Mouse (Mus musculus): ENCODE measurements around the gene Sirt7. TPM values are rescaled to one million over a fixed set of nuclear protein-coding genes. Genes with fewer than 3 reads are reported as not detected.
"Not testable (repeated sequence)": the region's sequence is repeated elsewhere in the genome, so short reads cannot be mapped to it uniquely, and the experiment has no call there.

The Sirt7 gene
- polyA plus RNA-seq, 1 experiment from 2014 or later: 27.2 TPM

DNA sequence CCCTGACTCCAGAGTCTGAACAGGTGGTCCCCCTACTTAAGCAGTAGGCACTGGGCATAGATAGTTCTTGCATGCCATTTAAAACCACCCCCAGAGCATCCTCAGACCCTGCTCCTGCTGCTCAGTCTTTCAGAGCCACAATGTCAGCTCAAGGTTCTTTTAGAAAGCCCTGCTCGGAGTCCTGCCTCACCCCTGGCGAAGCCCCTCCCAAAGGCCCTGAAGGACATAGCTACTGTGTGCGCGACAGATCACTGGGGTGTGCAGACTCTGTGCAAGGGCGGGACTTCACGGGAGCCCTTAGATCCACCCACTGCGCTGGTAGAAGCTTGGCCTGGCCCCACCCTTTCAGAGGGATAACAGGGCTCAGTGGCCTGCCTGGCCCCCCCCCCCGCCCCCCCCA, 15.8 kb downstream of the Sirt7 start:
- Histone ChIP-seq H3K27ac (no peak overlapping the region), H3K4me1 (peaks cover 21% of the 10 kb centered on the region), H3K27me3 (ENCODE audit: low read depth, poor library complexity, severe bottlenecking) (peaks cover 36% of the 10 kb centered on the region), H3K36me3 (peaks cover 86% of the 10 kb centered on the region), H3K4me3 (0 out of 2 replicates have a peak overlapping the region, but pooled peaks have one; percentile 43), H3K9me3 (replicated peaks) (no peaks in the 10 kb centered on the region)
- WGBS: 44% methylated on average over 8 of the region's 8 CpGs
- no peak for DNase-seq (ENCODE audit: low spot score)

DNA sequence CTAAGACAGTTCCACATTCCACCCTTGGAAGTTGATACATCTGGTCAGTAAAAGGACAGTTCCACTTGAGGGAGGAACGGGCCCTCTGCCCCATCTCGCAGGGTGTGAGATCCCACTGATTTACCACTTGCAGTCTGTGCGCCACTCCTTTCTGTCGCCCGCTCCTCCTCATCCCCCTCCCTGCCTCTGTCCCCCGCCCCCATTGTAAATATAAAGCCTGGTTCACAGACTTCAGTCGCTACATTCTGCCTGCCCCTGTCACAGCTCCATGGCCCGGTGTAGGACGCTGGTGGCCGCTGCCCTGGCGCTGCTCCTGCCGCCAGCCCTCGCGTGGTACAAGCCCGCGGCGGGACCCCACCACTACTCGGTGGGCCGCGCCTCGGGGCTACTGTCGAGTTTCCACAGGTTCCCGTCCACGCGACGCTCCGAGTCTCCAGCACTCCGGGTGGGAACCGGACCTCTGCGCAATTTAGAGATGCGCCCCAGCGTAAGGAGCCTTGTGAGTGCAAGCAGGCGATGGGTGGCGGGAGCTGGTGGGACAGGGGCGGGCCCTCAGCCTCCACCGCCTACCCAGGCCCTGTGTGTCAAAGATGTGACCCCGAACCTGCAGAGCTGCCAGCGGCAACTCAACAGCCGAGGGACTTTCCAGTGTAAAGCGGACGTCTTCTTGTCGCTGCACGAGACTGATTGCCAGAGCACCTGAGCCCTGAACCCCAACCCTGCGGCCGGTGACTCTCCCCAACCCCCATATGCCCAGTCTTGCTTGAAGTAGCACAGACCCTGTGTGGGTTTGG, 16.6 kb downstream of the Sirt7 start, which contains the start of gene Npb:
Gene Npb (plus strand): TSS at position 237 of the 794 bp plus-strand sequence.
- Histone ChIP-seq H3K36me3 (peaks cover 86% of the 10 kb centered on the region), H3K27me3 (ENCODE audit: low read depth, poor library complexity, severe bottlenecking) (peaks cover 36% of the 10 kb centered on the region), H3K4me1 (peaks cover 21% of the 10 kb centered on the region), H3K27ac (peak within 1 kb of the TSS; percentile 66; the same call in 1 of the 2 replicates), H3K9me3 (replicated peaks) (no peaks in the 10 kb centered on the region), H3K4me3 (peak within 1 kb of the TSS; percentile 43)
- DNase-seq (ENCODE audit: low spot score): no peak
- WGBS: 3% methylated on average over 45 of the region's 45 CpGs

DNA sequence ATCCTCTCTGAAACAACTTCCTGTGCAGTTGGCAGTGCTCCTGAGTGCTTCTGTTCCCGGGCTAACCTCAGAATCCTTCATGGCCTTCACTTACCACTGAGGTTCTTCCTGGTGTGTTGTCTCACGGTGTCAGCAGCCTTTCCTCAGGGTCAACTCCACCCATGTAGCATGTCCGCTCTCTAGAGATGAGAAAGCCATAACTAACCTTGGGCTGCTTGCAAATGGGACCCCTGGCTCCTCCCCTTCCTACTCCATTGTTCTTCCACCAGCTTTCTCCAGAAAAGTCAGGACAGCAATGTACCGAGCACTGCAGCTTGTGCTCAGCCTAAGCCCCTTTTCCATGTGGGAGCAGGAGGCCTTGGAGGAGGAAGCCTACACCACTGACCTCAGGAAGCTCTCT, 18.3 kb downstream of the Sirt7 start:
- Histone ChIP-seq H3K9me3 (replicated peaks) (no peaks in the 10 kb centered on the region), H3K4me1 (peaks cover 21% of the 10 kb centered on the region), H3K27me3 (ENCODE audit: low read depth, poor library complexity, severe bottlenecking) (peaks cover 36% of the 10 kb centered on the region), H3K36me3 (peaks cover 86% of the 10 kb centered on the region), H3K4me3 (no peak overlapping the region), H3K27ac (no peak overlapping the region)
- WGBS: 79% methylated on average over 4 of the region's 4 CpGs
- no peak for DNase-seq (ENCODE audit: low spot score)

DNA sequence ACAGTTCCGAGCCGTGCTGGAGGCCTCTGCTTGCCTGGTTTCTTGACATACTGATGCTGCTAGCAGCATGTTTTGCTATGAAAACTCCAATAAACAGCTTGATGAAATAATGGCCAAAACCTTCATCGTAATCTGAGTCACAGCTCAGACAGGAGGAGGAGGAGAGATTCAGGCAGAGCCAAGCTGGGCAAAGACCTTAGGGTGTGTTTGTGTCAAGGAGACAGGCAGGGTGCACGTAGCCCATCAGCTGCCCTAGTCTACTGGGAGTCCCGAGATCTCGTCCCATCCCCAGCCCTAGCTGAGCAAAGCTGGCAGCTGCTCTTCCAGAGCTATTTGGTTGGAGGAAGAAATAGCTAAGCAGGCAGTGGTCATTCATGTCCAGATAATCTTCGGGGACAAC, 19.4 kb downstream of the Sirt7 start:
- H3K27me3 ChIP-seq (ENCODE audit: low read depth, poor library complexity, severe bottlenecking): peaks cover 36% of the 10 kb centered on the region
- DNase-seq (ENCODE audit: low spot score): no peak
- H3K36me3 ChIP-seq: peaks cover 83% of the 10 kb centered on the region
- no peak overlapping the region for H3K27ac ChIP-seq
- H3K9me3 ChIP-seq (replicated peaks): no peaks in the 10 kb centered on the region
- no peak overlapping the region for H3K4me3 ChIP-seq
- 95% methylated on average over 7 of the region's 7 CpGs for WGBS
- H3K4me1 ChIP-seq: peaks cover 21% of the 10 kb centered on the region

DNA sequence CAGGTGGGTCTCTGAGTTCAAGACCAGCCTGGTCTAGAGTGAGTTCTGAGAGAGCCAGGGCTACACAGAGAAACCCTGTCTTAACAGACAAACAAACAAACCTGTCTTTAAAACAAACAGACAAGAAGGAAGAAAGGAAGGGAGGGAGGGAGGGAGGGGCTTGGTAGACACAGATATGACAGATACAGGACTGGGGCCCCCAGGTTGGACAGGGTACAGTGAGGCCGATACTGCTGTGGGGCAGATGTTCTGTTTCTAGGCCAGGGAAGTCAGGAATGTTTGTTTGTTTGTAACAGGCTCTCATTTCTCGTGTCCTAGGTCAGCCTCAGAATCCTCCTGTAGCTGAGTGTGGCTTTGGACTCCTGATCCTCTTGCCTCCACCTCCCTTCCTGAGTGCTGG, 21.5 kb downstream of the Sirt7 start:
- 85% methylated on average over 2 of the region's 2 CpGs for WGBS
- H3K4me3 ChIP-seq: no peak overlapping the region; the same call in 1 of the 2 replicates

DNA sequence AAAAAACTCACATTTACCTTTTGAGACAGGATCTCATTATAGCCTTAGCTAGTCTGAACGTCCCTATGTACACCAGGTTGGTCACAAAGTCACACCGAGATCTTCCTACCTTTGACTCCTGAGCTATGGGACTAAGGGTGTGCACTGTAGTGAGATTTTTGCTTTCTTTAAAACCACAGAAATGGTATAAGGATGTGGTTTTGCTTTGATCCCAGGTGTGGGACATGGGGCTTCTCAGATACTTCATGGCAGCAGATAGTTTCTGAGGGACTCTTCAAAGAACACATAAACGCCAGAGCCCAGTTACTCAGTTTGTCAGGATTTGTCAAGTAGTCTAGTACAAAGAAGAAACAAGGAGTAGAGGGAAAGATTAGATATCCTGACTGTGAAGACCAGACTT, 24.3 kb downstream of the Sirt7 start:
- Histone ChIP-seq H3K9me3 (replicated peaks) (no peaks in the 10 kb centered on the region), H3K4me3 (no peak overlapping the region), H3K4me1 (peaks cover 30% of the 10 kb centered on the region), H3K27me3 (ENCODE audit: low read depth, poor library complexity, severe bottlenecking) (no peaks in the 10 kb centered on the region), H3K36me3 (peaks cover 79% of the 10 kb centered on the region), H3K27ac (no peak overlapping the region)
- DNase-seq (ENCODE audit: low spot score): no peak
- 91% methylated on average over 3 of the region's 3 CpGs for WGBS

More for the DNA sequence above, 21.5 kb downstream of the Sirt7 start:
- Histone ChIP-seq H3K27me3 (ENCODE audit: low read depth, poor library complexity, severe bottlenecking) (peaks cover 21% of the 10 kb centered on the region), H3K4me1 (peaks cover 22% of the 10 kb centered on the region), H3K9me3 (replicated peaks) (no peaks in the 10 kb centered on the region), H3K36me3 (peaks cover 74% of the 10 kb centered on the region), H3K27ac (no peak overlapping the region)
- no peak for DNase-seq (ENCODE audit: low spot score)

DNA sequence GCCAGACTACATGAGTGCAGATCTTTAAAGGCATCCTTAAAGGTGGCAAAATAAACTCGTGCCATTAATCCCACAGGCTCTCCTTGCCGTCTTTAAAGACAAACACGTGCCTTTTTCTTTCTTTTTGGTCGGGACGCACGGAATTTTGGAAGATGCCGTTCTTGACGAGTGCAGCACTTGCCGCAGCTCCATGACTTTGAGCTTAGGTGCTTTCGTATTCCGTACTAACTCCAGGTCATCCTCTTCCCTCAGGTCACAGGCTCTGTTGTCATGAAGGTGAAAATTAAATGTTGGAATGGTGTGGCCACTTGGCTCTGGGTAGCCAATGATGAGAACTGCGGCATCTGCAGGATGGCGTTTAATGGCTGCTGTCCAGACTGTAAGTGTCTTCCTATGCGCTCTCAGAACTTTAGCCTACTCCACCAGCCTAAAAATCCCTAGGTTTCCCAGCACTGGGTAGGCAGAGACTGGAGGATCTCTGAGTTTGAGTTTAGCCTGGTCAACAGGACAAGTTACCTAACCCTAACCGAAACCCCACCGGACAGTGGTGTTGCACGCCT, 26.0 kb downstream of the Sirt7 start:
- H3K36me3 ChIP-seq: peaks cover 78% of the 10 kb centered on the region
- H3K27me3 ChIP-seq (ENCODE audit: low read depth, poor library complexity, severe bottlenecking): no peaks in the 10 kb centered on the region
- peak overlapping the region; percentile 100 for H3K4me3 ChIP-seq
- peak overlapping the region; percentile 99 for H3K27ac ChIP-seq
- H3K4me1 ChIP-seq: peaks cover 30% of the 10 kb centered on the region
- H3K9me3 ChIP-seq (replicated peaks): no peaks in the 10 kb centered on the region
- WGBS: 50% methylated on average over 17 of the region's 17 CpGs
- DNase-seq (ENCODE audit: low spot score): no peak

DNA sequence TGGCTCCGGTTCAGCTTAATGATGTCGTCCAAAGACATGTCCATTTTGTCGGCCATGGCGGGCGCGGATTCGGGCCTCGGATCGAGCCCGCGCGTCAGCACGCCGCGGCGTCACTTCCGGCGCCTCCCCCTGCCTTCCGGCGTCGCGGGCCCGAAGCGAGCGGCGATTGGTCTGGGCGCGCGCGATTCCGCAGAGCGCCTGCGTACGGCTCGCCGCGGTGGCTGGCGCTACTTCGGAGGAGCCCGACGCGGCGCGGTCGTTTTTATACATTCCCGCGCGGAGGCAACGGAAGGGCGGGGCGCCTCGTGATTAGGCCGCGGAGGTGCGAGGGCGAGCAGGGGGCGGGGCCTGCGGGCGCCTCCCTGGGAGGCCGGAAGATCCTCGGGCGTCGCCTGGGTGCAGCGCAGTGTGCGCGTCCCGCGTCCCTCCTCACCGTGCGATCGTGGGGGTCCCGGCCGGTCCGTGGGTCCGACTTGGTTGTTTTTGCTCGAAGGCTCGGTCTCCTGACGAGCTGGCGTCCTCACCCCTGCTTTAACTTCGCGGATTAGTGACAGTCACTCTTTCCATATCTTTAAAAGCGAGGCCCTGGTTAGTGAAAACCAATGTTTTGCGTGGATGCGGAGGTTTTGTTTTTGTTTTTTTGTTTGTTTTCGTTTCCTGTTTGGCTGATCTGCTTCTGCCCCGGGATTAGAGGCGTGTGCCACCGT, 26.6 kb downstream of the Sirt7 start, which contains the start of the genes Alyref and Anapc11:
Gene Alyref (minus strand): TSS at position 83 of the 707 bp plus-strand sequence.
Gene Anapc11 (plus strand): TSS at position 139 of the 707 bp plus-strand sequence.
- DNase-seq (ENCODE audit: low spot score): peak; percentile 97
- H3K36me3 ChIP-seq: peaks cover 78% of the 10 kb centered on the region
- H3K9me3 ChIP-seq (replicated peaks): no peaks in the 10 kb centered on the region
- H3K27me3 ChIP-seq (ENCODE audit: low read depth, poor library complexity, severe bottlenecking): no peaks in the 10 kb centered on the region
- peaks cover 30% of the 10 kb centered on the region for H3K4me1 ChIP-seq
- peak within 1 kb of the TSS; percentile 100 for H3K4me3 ChIP-seq
- under 1% methylated on average over 88 of the region's 88 CpGs for WGBS
- H3K27ac ChIP-seq: peak within 1 kb of the TSS; percentile 99

DNA sequence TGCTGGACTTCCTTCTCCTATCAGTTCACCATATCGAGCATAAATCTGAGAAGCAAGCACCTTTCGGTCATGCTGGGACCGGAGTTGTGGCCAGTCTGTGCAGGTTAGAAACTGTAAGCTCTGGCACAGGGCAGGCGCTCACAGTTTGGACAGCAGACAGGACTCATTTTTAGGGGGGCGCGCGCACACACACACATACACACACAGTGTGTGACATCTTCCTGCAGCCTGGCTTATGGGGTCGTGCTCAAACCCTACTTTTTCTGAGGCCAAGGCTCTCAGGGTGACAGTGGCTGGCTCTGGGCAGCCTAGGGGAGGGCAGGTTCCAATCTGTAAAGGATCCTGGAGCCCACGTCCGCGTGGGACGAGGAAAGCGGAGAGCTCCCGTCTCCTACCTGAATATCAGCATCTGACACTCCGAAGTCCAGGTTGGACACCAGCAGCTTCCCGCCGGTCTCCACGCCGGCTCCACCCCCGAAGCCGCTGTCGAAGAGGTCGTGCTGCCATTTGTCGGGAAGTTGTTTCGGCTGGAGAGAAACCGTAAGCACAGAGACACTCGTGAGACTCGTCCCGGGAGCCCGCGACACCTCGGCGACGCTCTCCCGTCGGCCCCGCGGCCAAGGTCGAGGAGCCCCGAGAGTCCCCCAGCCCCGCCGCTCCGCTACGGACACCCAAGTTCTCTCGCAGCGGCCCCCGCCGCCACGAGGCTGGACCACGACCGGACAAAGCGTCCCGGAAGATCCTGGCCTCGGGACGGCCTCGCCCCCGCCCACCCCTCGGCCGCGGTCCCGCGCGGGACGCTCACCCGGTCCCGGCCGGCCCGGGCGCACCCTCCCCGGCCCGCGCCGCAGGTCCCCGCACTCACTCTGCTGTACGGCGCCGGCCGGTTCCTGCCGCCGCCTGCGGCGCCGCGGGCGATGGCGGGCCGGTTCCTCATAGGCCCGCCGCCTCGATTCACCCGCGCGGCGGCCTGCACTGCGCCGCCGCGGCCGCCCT, 27.5 kb downstream of the Sirt7 start:
- Histone ChIP-seq H3K9me3 (replicated peaks) (no peaks in the 10 kb centered on the region), H3K36me3 (peaks cover 78% of the 10 kb centered on the region), H3K4me3 (peak overlapping the region; percentile 100), H3K4me1 (peaks cover 30% of the 10 kb centered on the region), H3K27me3 (ENCODE audit: low read depth, poor library complexity, severe bottlenecking) (no peaks in the 10 kb centered on the region), H3K27ac (peak overlapping the region; percentile 99)
- 6% methylated on average over 99 of the region's 99 CpGs for WGBS
- no peak for DNase-seq (ENCODE audit: low spot score)

DNA sequence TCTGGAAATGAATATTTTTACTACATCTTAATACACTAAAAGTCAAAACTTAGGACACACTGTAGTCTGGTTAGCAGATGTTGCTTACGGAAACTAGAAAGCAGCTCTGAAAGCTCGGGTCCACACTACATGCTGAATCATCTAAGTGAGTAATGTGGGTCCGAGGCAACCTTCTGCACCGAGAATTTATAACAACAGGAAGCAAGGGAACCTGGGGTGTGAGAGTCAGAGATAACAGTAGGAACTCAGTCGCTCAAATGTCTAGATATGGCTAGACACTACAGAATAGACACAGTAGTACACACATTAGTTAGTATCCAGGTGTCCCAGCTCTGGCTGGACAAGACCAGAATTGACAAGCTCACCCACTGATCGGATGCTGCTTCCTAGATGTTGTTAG, 36.5 kb downstream of the Sirt7 start:
- H3K36me3 ChIP-seq: peaks cover 99% of the 10 kb centered on the region
- no peaks in the 10 kb centered on the region for H3K4me1 ChIP-seq
- no peak overlapping the region for H3K4me3 ChIP-seq
- 96% methylated on average over 6 of the region's 6 CpGs for WGBS
- H3K27me3 ChIP-seq (ENCODE audit: low read depth, poor library complexity, severe bottlenecking): no peaks in the 10 kb centered on the region
- 0 out of 2 replicates have a peak, but pooled peaks cover 2% of the 10 kb centered on the region for H3K9me3 ChIP-seq (replicated peaks)
- no peak overlapping the region for H3K27ac ChIP-seq
- no peak for DNase-seq (ENCODE audit: low spot score)

DNA sequence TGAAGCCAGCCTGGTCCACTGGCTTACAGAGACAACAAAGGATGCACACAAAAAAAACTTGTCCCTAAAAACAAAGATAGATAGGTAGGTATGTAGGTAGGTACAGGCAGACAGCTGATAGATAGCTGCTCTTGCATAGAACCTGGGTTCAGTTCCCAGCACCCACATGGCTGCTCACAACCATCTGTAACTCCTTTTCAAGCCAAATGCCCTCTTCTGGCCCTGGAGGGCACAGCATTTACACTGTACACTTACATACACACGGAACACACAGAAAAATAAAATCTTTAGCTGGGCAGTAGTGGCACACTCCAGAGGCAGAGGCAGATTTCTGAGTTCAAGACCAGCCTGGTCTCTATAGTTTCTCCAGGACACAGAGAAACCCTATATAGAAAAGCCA, 41.1 kb downstream of the Sirt7 start:
- 98% methylated on average over 1 of the region's 1 CpGs for WGBS

DNA sequence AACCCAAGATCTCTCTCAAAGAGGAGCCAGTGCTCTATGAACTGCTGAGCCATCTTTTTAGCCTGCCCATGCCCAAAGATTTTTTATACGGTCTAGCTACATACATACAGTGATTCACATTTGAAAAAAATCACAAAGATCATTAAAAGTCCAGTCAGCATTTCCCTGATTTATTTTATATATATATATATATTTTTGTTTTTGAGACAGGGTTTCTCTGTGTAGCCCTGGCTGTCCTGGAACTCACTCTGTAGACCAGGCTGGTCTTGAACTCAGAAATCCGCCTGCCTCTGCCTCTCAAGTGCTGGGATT, 42.1 kb downstream of the Sirt7 start:
- H3K4me1 ChIP-seq: peaks cover 40% of the 10 kb centered on the region
- H3K27ac ChIP-seq; H3K9me3 ChIP-seq (replicated peaks); DNase-seq (ENCODE audit: low spot score); H3K27me3 ChIP-seq (ENCODE audit: low read depth, poor library complexity, severe bottlenecking); H3K4me3 ChIP-seq: not testable (repeated sequence)
- peaks cover 81% of the 10 kb centered on the region for H3K36me3 ChIP-seq
- 91% methylated on average over 2 of the region's 2 CpGs for WGBS

More for the DNA sequence above, 41.1 kb downstream of the Sirt7 start:
- Histone ChIP-seq H3K36me3 (peaks cover 81% of the 10 kb centered on the region), H3K27ac (no peak overlapping the region), H3K27me3 (ENCODE audit: low read depth, poor library complexity, severe bottlenecking) (no peaks in the 10 kb centered on the region), H3K4me1 (peaks cover 30% of the 10 kb centered on the region), H3K4me3 (no peak overlapping the region), H3K9me3 (replicated peaks) (0 out of 2 replicates have a peak, but pooled peaks cover 2% of the 10 kb centered on the region)
- DNase-seq (ENCODE audit: low spot score): no peak
